Mouse (Mus musculus): Measurements from ENCODE around the gene Hpn.

DNA sequence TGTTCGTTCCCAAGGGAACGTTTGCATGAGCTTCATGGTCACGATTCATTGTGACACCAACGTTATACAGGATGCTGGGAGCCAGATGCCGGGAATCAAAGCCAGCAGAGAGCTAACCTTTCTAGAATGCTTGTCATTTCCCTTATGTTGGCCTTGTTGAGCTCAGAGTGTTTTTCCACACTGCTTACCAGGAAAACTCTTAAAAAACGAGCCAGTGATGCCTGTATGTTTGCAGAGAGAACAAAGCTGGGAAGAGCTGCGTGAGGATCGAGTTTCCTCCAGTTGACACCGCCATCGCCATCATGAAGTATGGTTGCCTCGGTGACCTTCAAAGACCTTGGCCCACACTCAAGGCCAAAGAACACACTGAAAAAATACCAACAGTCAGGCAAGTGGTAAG lies 47.2 kb upstream of the Hpn start:
- TF ChIP-seq CTCF (IDR thresholded peaks at IDR 0.05; ENCODE audit: control insufficient read depth, insufficient read depth, low read length) (no peak), POLR2A (IDR thresholded peaks at IDR 0.05; ENCODE audit: borderline replicate concordance, control insufficient read depth, low read depth, low read length) (no peak)
